Mouse (Mus musculus) olfactory bulb, adult 2 months (tissue): ENCODE results near the gene Ano1. TPM values are rescaled to one million over a fixed set of nuclear protein-coding genes. Genes with fewer than 3 reads are reported as not detected.

Experiments
- H3K27ac ChIP-seq: fragments of 200-500 bp; 2 replicates; pipeline ENCODE4 v1.5.1; 2012; ENCODE audit warnings: low read depth, low read length; ENCODE audit not compliant: insufficient read depth
- H3K4me1 ChIP-seq: fragments of 200-500 bp; 2 replicates; pipeline ENCODE4 v1.6.1; 2012; ENCODE audit warnings: low read length; ENCODE audit not compliant: control insufficient read depth, insufficient read depth
- H3K4me3 ChIP-seq: fragments of 200-500 bp; 2 replicates; pipeline ENCODE4 v1.5.1; 2012; ENCODE audit warnings: mild to moderate bottlenecking, low read depth, low read length, moderate library complexity; ENCODE audit not compliant: insufficient read depth
- CTCF ChIP-seq: fragments of 200-500 bp; IDR thresholded peaks from 2 replicates; pipeline ENCODE4 v1.5.1; 2012; ENCODE audit warnings: low read depth, mild to moderate bottlenecking, low read length, moderate library complexity; ENCODE audit not compliant: insufficient read depth
- POLR2A ChIP-seq: fragments of 200-500 bp; IDR thresholded peaks from 2 replicates; pipeline ENCODE4 v1.6.1; 2012; ENCODE audit warnings: mild to moderate bottlenecking, low read depth, low read length, moderate library complexity; ENCODE audit not compliant: insufficient read depth
- WGBS: fragments of 180-500 bp; shearing (Covaris S2); methylation state at CpG from one replicate; pipeline ENCODE4 v1.1.7; 2018; 5-methylcytosine and 5-hydroxymethylcytosine counted together
- polyA plus RNA-seq: library from polyadenylated mRNA; stranded (reverse); fragments of >200 nt; gene quantifications from 2 replicates; pipeline ENCODE4 v1.2.4, GENCODE M21; 2012; ENCODE audit warnings: low replicate concordance; ENCODE audit not compliant: missing spikeins, insufficient read depth, insufficient read length

Gene Ano1
- polyA plus RNA-seq, 1 experiment: not detected

DNA sequence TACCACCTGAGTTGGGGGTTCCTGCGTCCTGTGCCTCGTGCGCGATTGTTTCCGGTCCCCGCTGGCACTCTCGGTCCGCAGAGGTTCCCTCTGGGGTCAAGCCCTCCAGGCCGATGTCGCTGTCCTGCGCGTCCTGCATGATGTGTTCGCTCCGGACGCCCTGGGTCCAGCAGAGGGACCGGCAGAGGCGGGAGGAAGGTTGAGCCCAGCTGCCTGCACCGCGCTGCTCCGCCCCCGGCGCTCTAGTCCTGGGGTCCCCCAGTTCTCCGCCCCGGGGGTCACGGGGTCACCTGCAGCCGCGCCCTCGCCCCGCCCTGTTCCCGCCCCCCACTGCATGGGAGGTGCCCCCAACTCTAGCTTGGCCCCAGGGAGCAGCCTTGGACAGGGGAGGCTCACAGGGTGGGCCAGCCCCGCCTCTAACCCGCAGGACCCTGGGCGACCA lies 13.4 kb downstream of the Ano1 start:
- H3K4me1 ChIP-seq: peaks cover 14% of the 10 kb centered on the region; the same call in 1 of the 2 replicates
- no peak overlapping the region for H3K27ac ChIP-seq
- WGBS: 2% methylated on average over 33 of the region's 33 CpGs
- peak overlapping the region; percentile 29 for H3K4me3 ChIP-seq
- no peak for TF ChIP-seq POLR2A
- no peak for TF ChIP-seq CTCF

GRCm38 (mm10) chr7:144731897-144732291 lies 19.9 kb downstream of the Ano1 start:
- 29% methylated on average over 4 of the region's 4 CpGs for WGBS
- TF ChIP-seq POLR2A: no peak
- no peak for TF ChIP-seq CTCF
- no peak overlapping the region for H3K27ac ChIP-seq
- H3K4me3 ChIP-seq: no peak overlapping the region
- peaks cover 15% of the 10 kb centered on the region for H3K4me1 ChIP-seq

DNA sequence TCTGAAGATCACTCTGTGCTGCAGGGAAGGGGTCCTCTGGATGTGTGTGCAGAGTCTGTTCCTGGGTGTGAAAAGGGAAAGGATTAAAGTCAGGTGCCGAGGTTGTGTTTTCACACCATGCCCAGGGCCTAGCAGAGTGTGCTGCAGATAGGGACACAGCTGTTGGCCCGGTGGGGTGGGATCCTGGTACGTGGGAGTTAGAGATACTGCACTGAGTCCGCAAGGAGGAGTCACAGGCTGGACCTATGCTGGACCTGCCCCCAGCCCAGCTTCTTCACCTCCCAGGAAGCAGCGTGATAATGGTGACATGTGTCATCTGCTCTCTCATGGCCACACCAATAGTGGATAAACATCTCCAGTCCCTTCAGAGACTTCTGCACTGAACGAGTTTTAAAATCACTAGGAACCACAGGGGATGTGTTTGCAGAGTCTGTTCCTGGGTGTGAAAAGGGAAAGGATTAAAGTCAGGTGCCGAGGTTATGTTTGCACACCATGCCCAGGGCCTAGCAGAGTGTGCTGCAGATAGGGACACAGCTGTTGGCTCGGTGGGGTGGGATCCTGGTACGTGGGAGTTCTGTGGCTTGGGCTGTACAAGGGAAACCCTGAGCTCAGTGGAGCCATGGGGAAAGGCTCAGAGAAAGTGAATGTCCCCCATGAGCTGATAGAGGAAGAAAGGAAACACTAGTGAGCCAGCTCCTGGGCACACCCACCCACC lies 20.4 kb downstream of the Ano1 start:
- WGBS: 55% methylated on average over 9 of the region's 9 CpGs
- Histone ChIP-seq H3K4me1 (peaks cover 15% of the 10 kb centered on the region), H3K4me3 (no peak overlapping the region), H3K27ac (peak overlapping the region; percentile 58; the same call in 1 of the 2 replicates)
- TF ChIP-seq CTCF: no peak
- no peak for TF ChIP-seq POLR2A

DNA sequence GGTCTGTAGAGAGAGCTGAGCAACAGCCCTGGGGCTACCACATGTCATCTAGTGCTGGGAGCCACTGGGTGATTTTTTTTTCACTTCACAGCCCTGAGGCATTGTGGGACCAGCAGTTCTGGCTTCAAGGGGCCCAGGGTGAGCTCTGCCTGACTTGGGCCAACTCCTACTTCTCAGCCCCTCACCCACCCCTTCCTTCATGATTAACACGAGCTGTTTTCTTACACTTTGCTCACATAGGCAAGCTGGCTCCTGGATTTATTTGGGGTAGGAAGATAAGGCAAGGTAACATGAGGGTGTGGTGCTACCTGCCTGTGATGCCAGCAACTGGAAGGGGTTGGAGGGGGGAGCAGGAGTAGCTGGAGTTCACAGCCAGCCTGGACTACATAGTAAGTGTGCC lies 27.5 kb downstream of the Ano1 start:
- Histone ChIP-seq H3K4me3 (no peak overlapping the region), H3K4me1 (no peaks in the 10 kb centered on the region), H3K27ac (no peak overlapping the region)
- WGBS: 68% methylated on average over 1 of the region's 1 CpGs
- TF ChIP-seq CTCF: no peak
- no peak for TF ChIP-seq POLR2A

DNA sequence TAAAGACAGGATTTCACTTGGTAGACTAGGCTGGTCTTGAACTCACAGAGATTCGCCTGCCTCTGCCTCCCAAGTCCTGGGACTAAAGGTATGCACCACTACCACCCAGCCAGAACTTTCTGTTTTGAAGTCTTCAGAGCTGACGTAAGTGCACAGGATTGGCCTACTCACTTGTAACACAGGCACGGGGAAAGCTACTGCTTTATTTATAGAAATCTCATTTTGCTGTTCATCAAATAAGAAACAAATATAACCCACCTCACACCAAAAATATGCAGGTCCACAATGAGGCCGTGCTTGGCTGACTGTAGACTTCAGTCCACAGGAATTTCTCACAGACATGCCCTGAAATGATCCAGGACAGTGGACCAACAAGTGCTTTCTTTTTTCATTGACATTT lies 31.8 kb downstream of the Ano1 start:
- 84% methylated on average over 4 of the region's 4 CpGs for WGBS

GRCm38 (mm10) chr7:144717736-144718135 lies 34.0 kb downstream of the Ano1 start:
- Histone ChIP-seq H3K27ac (no peak overlapping the region), H3K4me1 (no peaks in the 10 kb centered on the region), H3K4me3 (no peak overlapping the region)
- 95% methylated on average over 5 of the region's 5 CpGs for WGBS
- TF ChIP-seq POLR2A: no peak
- TF ChIP-seq CTCF: no peak

More for the DNA sequence above, 31.8 kb downstream of the Ano1 start:
- Histone ChIP-seq H3K27ac (no peak overlapping the region), H3K4me3 (no peak overlapping the region), H3K4me1 (no peaks in the 10 kb centered on the region)
- TF ChIP-seq CTCF: no peak
- TF ChIP-seq POLR2A: no peak

DNA sequence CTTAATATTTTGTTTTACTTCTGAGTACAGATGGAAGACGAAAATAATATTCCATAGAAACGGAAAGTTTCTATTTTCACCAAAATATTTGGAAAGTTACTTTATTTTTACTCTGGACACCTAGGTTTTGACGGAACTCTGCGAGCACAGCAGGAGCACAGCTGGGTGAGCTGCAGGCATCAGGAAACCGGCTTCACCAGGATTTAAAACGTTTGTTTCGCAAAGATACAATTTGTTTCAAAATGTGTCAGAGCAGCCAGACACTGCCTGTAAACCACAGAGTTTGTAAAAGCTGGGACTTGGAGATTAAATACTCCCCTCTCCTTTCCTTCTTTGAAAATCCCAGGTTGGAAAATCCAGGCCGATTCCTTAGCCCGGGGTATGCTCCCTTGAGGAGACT lies 53.9 kb downstream of the Ano1 start:
- no peak for TF ChIP-seq CTCF
- TF ChIP-seq POLR2A: no peak
- H3K27ac ChIP-seq: no peak overlapping the region
- 87% methylated on average over 9 of the region's 9 CpGs for WGBS
- no peaks in the 10 kb centered on the region for H3K4me1 ChIP-seq
- no peak overlapping the region for H3K4me3 ChIP-seq

- no peak overlapping the region for H3K27ac ChIP-seq
- TF ChIP-seq POLR2A (no peak), CTCF (no peak)
- H3K4me1 ChIP-seq: no peaks in the 10 kb centered on the region
- 84% methylated on average over 7 of the region's 7 CpGs for WGBS
- H3K4me3 ChIP-seq: no peak overlapping the region
Measured at GRCm38 (mm10) chr7:144696764-144697704, 54.7 kb downstream of the Ano1 start.

- no peak for TF ChIP-seq POLR2A
- TF ChIP-seq CTCF: no peak
- WGBS: 75% methylated on average over 2 of the region's 2 CpGs
- peaks cover 3% of the 10 kb centered on the region; the same call in 1 of the 2 replicates for H3K4me1 ChIP-seq
Measured at GRCm38 (mm10) chr7:144689855-144690254, 61.9 kb downstream of the Ano1 start.

More at GRCm38 (mm10) chr7:144689855-144690254, 61.9 kb downstream of the Ano1 start:
- no peak overlapping the region for H3K27ac ChIP-seq
- no peak overlapping the region for H3K4me3 ChIP-seq
